Mouse (Mus musculus) left cerebral cortex, postnatal 4 days (tissue): ENCODE measurements around the gene Baz2b. TPM values are rescaled to one million over a fixed set of nuclear protein-coding genes. Genes with fewer than 3 reads are reported as not detected.

Source experiments
- DNase-seq: peaks from one replicate; pipeline ENCODE4 v3.0.0-alpha.2; 2022
- intact Hi-C: fragments of 180-260 bp; cut with DNase I; formaldehyde crosslinking; loops from one replicate; pipeline ENCODE4 v1.15.1; 2025
- total RNA-seq, 2 experiments: library from RNA; stranded (reverse); gene quantifications; 2 replicates each; pipeline ENCODE4 v1.2.3; 2021

Gene Baz2b
- total RNA-seq, 2 experiments from 2014 or later, result 74.0 to 79.6 TPM

- DNase-seq, result peak; percentile 23
- intact Hi-C loops, result no loop called here
Measured at GRCm38 (mm10) chr2:60133072-60133471, 76.6 kb downstream of the Baz2b start.

GRCm38 (mm10) chr2:60132269-60133042, 77.2 kb downstream of the Baz2b start:
- DNase-seq, result peak; percentile 11
- intact Hi-C loops, result no loop called here

GRCm38 (mm10) chr2:60128631-60129030, 81.0 kb downstream of the Baz2b start:
- DNase-seq, result no peak
- intact Hi-C loops, result no loop called here

- intact Hi-C loops, result no loop called here
- peak; percentile 60 for DNase-seq
Measured at GRCm38 (mm10) chr2:60126831-60127230, 82.8 kb downstream of the Baz2b start.

- DNase-seq, result no peak
- intact Hi-C loops, result no loop called here
Measured at GRCm38 (mm10) chr2:60126292-60126691, 83.3 kb downstream of the Baz2b start.

GRCm38 (mm10) chr2:60125049-60126004, 84.3 kb downstream of the Baz2b start:
- DNase-seq, result peak; percentile 55
- intact Hi-C loops, result no loop called here

GRCm38 (mm10) chr2:60124648-60125048, 85.0 kb downstream of the Baz2b start:
- intact Hi-C loops, result loop anchor here (5.0 kb wide), 1 partner anchor 87 kb away; no protein-coding TSS in a partner anchor
- DNase-seq, result peak; percentile 61

- intact Hi-C loops, result loop anchor here (5.0 kb wide), 1 partner anchor 87 kb away; no protein-coding TSS in a partner anchor
- no peak for DNase-seq
Measured at GRCm38 (mm10) chr2:60123911-60124647, 85.6 kb downstream of the Baz2b start.

GRCm38 (mm10) chr2:60123061-60123874, 86.4 kb downstream of the Baz2b start:
- DNase-seq, result no peak
- intact Hi-C loops, result loop anchor here (5.0 kb wide), 1 partner anchor 86 kb away; no protein-coding TSS in a partner anchor

GRCm38 (mm10) chr2:60122188-60122587, 87.5 kb downstream of the Baz2b start:
- intact Hi-C loops, result loop anchor here (5.0 kb wide), 1 partner anchor 85 kb away; no protein-coding TSS in a partner anchor

GRCm38 (mm10) chr2:60120681-60121080, 89.0 kb downstream of the Baz2b start:
- no peak for DNase-seq
- intact Hi-C loops, result loop anchor here (5.0 kb wide), 1 partner anchor 83 kb away; no protein-coding TSS in a partner anchor

More at GRCm38 (mm10) chr2:60122188-60122587, 87.5 kb downstream of the Baz2b start:
- no peak for DNase-seq

- DNase-seq, result no peak
- intact Hi-C loops, result no loop called here
Measured at GRCm38 (mm10) chr2:60118684-60119558, 90.7 kb downstream of the Baz2b start.

GRCm38 (mm10) chr2:60117867-60118266, 91.8 kb downstream of the Baz2b start:
- no peak for DNase-seq

GRCm38 (mm10) chr2:60115891-60116554, 93.6 kb downstream of the Baz2b start:
- no peak for DNase-seq
- intact Hi-C loops, result no loop called here

More at GRCm38 (mm10) chr2:60117867-60118266, 91.8 kb downstream of the Baz2b start:
- intact Hi-C loops, result no loop called here

GRCm38 (mm10) chr2:60114901-60115300, 94.7 kb downstream of the Baz2b start:
- intact Hi-C loops, result no loop called here
- DNase-seq, result no peak

GRCm38 (mm10) chr2:60113661-60114560, 95.7 kb downstream of the Baz2b start:
- intact Hi-C loops, result no loop called here
- no peak for DNase-seq

GRCm38 (mm10) chr2:60112116-60112515, 97.5 kb downstream of the Baz2b start:
- intact Hi-C loops, result no loop called here
- DNase-seq, result no peak
